Comparison of ENCODE assay signal across 23 mouse cellular contexts in genomic region chr7:69738998-69739397, GRCm38 (mm10).
A peak's percentile ranks its signal among the peaks of the same experiment; 100 is the strongest.
DNase-seq lines count a peak whose midpoint lies in the region; ATAC-seq and TF ChIP-seq lines count a peak whose summit lies in the region.
"Had no signal": no experiment of that assay in that cellular context is flagged by ENCODE, and none has a peak within 500 bp of the region (broad histone marks: within the 10 kb centered on the region; RNA-seq: fewer than 3 reads in every experiment).

No protein-coding gene starts in this region.

- peak; percentile 14 for DNase-seq in forebrain, embryonic 14.5 days (ENCODE audit: low spot score)
- DNase-seq in layer of hippocampus, postnatal 14 days (ENCODE audit: low spot score in 2 of 2): peak; percentile 3 to 7
- no peak for DNase-seq in layer of hippocampus, adult 18-20 months (ENCODE audit: low spot score in 2 of 2)
- peak; percentile 32 for DNase-seq in brain, embryonic 14.5 days (ENCODE audit: low read depth)
- peak; percentile 43 for DNase-seq in retina, embryonic 14.5 days (ENCODE audit: low spot score)
- DNase-seq in right cerebral cortex, postnatal 10 days (ENCODE audit: low spot score in 2 of 2): no peak
- DNase-seq: adrenal gland, adult 2 months; adrenal gland, postnatal 14 days; cerebellum, adult 18-20 months; cerebellum, adult 9-10 months; gastrocnemius, postnatal 25 days; heart, adult 18-20 months; heart, postnatal 10 days; heart, postnatal 36 days had no signal

- no peak for TF ChIP-seq CTCF in brain, embryonic 14.5 days (IDR thresholded peaks at IDR 0.05; ENCODE audit: borderline replicate concordance, extremely low read depth, insufficient read depth, insufficient read length)

- no peak for TF ChIP-seq POLR2A in brain, embryonic 14.5 days (IDR thresholded peaks at IDR 0.05; ENCODE audit: borderline replicate concordance, extremely low read depth, insufficient read depth, insufficient read length, poor library complexity, severe bottlenecking)

- H3K9me3 ChIP-seq in forebrain, embryonic 14.5 days (replicated peaks; ENCODE audit: control insufficient read depth, low read length): no peaks in the 10 kb centered on the region
- no peaks in the 10 kb centered on the region for H3K9me3 ChIP-seq in forebrain, embryonic 13.5 days (replicated peaks)
- H3K9me3 ChIP-seq: forebrain, embryonic 10.5 days; forebrain, embryonic 15.5 days; heart, embryonic 12.5 days; heart, embryonic 15.5 days; hindbrain, embryonic 15.5 days had no signal

- no peak overlapping the region for H3K4me3 ChIP-seq in forebrain, embryonic 14.5 days (ENCODE audit: low read depth, low read length)
- no peak overlapping the region for H3K4me3 ChIP-seq in forebrain, embryonic 13.5 days
- H3K4me3 ChIP-seq: forebrain, embryonic 10.5 days; forebrain, embryonic 15.5 days; heart, embryonic 12.5 days; heart, embryonic 15.5 days; hindbrain, embryonic 15.5 days had no signal

- WGBS in forebrain, embryonic 14.5 days: 78% methylated on average over 7 of the region's 7 CpGs
- WGBS in forebrain, embryonic 13.5 days: 82% methylated on average over 7 of the region's 7 CpGs

- H3K9ac ChIP-seq in forebrain, embryonic 14.5 days (ENCODE audit: low read length): no peak overlapping the region
- no peak overlapping the region for H3K9ac ChIP-seq in forebrain, embryonic 13.5 days
- H3K9ac ChIP-seq: forebrain, embryonic 15.5 days; heart, embryonic 12.5 days; heart, embryonic 15.5 days; hindbrain, embryonic 15.5 days had no signal

- H3K36me3 ChIP-seq in forebrain, embryonic 14.5 days (ENCODE audit: control insufficient read depth, insufficient read depth, low read length): no peaks in the 10 kb centered on the region
- H3K36me3 ChIP-seq in forebrain, embryonic 13.5 days (ENCODE audit: poor library complexity, severe bottlenecking): no peaks in the 10 kb centered on the region
- H3K36me3 ChIP-seq: forebrain, embryonic 10.5 days; forebrain, embryonic 15.5 days; heart, embryonic 12.5 days; heart, embryonic 15.5 days; hindbrain, embryonic 15.5 days had no signal

- H3K4me1 ChIP-seq in forebrain, embryonic 14.5 days (ENCODE audit: control insufficient read depth, insufficient read depth, low read length): no peaks in the 10 kb centered on the region
- H3K4me1 ChIP-seq in forebrain, embryonic 13.5 days: no peaks in the 10 kb centered on the region
- H3K4me1 ChIP-seq: forebrain, embryonic 15.5 days; heart, embryonic 12.5 days; heart, embryonic 15.5 days; hindbrain, embryonic 15.5 days had no signal

- H3K4me2 ChIP-seq in forebrain, embryonic 14.5 days (ENCODE audit: low read length): no peak overlapping the region
- no peak overlapping the region for H3K4me2 ChIP-seq in forebrain, embryonic 13.5 days
- H3K4me2 ChIP-seq: forebrain, embryonic 15.5 days; heart, embryonic 12.5 days; heart, embryonic 15.5 days; hindbrain, embryonic 15.5 days had no signal

- no peak for ATAC-seq in forebrain, embryonic 14.5 days
- ATAC-seq in forebrain, embryonic 13.5 days: no peak
- ATAC-seq: CD4-positive, CD25-positive, alpha-beta regulatory T cell, adult 4 months; forebrain, embryonic 15.5 days; inflammation-experienced regulatory T-cells, adult 6 months; intestine, embryonic 16.5 days had no signal

- H3K27me3 ChIP-seq in forebrain, embryonic 14.5 days (replicated peaks; ENCODE audit: control insufficient read depth, insufficient read depth, low read length): no peaks in the 10 kb centered on the region
- no peaks in the 10 kb centered on the region for H3K27me3 ChIP-seq in forebrain, embryonic 13.5 days
- H3K27me3 ChIP-seq: forebrain, embryonic 15.5 days; heart, embryonic 12.5 days; heart, embryonic 15.5 days; hindbrain, embryonic 15.5 days had no signal

- H3K27ac ChIP-seq in forebrain, embryonic 14.5 days (ENCODE audit: low read depth, low read length): no peak overlapping the region
- H3K27ac ChIP-seq in forebrain, embryonic 13.5 days: no peak overlapping the region
- H3K27ac ChIP-seq: forebrain, embryonic 10.5 days; forebrain, embryonic 15.5 days; heart, embryonic 15.5 days; hindbrain, embryonic 15.5 days had no signal

Comparison
In these comparisons a context has a peak if more than half of its experiments do, and no peak if none do; other contexts are left out.
1. DNase-seq: peak in forebrain, embryonic 14.5 days (single experiment), layer of hippocampus, postnatal 14 days (2 of 2), brain, embryonic 14.5 days (single experiment) and retina, embryonic 14.5 days (single experiment); none in layer of hippocampus, adult 18-20 months (0 of 2) and right cerebral cortex, postnatal 10 days (0 of 2).